Mouse (Mus musculus) kidney, embryonic 14.5 days (tissue): ENCODE results near the gene Elp6. TPM values are rescaled to one million over a fixed set of nuclear protein-coding genes. Genes with fewer than 3 reads are reported as not detected.
"Not testable (repeated sequence)": the region's sequence is repeated elsewhere in the genome, so short reads cannot be mapped to it uniquely, and the experiment has no call there.

Experiments
- ATAC-seq: fragments of 200-750 bp; cut with Nextera tagmentation; 2 replicates; pipeline ENCODE4 v1.8.0; 2017; ENCODE audit warnings: moderate number of reproducible peaks, mild to moderate bottlenecking, moderate TSS enrichment, moderate library complexity; ENCODE audit not compliant: low FRiP score, low TSS enrichment
- H3K27ac ChIP-seq: fragments of 300-500 bp; sonication (generic); 2 replicates; pipeline ENCODE4 v1.5.1; 2014; ENCODE audit warnings: low read depth, mild to moderate bottlenecking, low read length, moderate library complexity, mixed read lengths
- H3K27me3 ChIP-seq: fragments of 300-500 bp; sonication (generic); 2 replicates; pipeline ENCODE4 v1.6.1; 2014; ENCODE audit warnings: mild to moderate bottlenecking, low read length; ENCODE audit not compliant: control insufficient read depth, insufficient read depth
- H3K36me3 ChIP-seq: fragments of 300-500 bp; sonication (generic); 2 replicates; pipeline ENCODE4 v1.6.1; 2014; ENCODE audit warnings: low read length, mixed read lengths; ENCODE audit not compliant: control insufficient read depth, insufficient read depth
- H3K4me1 ChIP-seq: fragments of 300-500 bp; sonication (generic); 2 replicates; pipeline ENCODE4 v1.6.1; 2014; ENCODE audit warnings: low read length, mixed read lengths; ENCODE audit not compliant: control insufficient read depth, insufficient read depth
- H3K4me2 ChIP-seq: fragments of 300-500 bp; sonication (generic); replicated peaks from 2 replicates; pipeline ENCODE4 v1.6.1; 2014; ENCODE audit warnings: low read depth, mild to moderate bottlenecking, low read length
- H3K4me3 ChIP-seq: fragments of 300-500 bp; sonication (generic); 2 replicates; pipeline ENCODE4 v1.5.1; 2014; ENCODE audit warnings: mild to moderate bottlenecking, low read length
- H3K9ac ChIP-seq: fragments of 300-500 bp; sonication (generic); 2 replicates; pipeline ENCODE4 v1.6.1; 2014; ENCODE audit warnings: low read depth, mild to moderate bottlenecking, low read length, moderate library complexity
- H3K9me3 ChIP-seq: fragments of 300-500 bp; sonication (generic); 2 replicates; pipeline ENCODE4 v1.6.1; 2016; ENCODE audit warnings: low read length; ENCODE audit not compliant: control insufficient read depth
- WGBS: fragments of 180-500 bp; shearing (Covaris S2); extraction: QIAGEN DNeasy Blood & Tissue Kit; methylation state at CpG from one replicate; pipeline ENCODE4 v1.1.7; 2014; 5-methylcytosine and 5-hydroxymethylcytosine counted together
- polyA plus RNA-seq: library from polyadenylated mRNA; unstranded; fragments of >200 nt; fragmentation: Nextera tagmentation; extraction: Ambion mirVana; gene quantifications from 2 replicates; pipeline ENCODE4 v1.2.1, GENCODE M21; 2014

Elp6 gene
- polyA plus RNA-seq, 1 experiment from 2014 or later, result 33.8 TPM

DNA sequence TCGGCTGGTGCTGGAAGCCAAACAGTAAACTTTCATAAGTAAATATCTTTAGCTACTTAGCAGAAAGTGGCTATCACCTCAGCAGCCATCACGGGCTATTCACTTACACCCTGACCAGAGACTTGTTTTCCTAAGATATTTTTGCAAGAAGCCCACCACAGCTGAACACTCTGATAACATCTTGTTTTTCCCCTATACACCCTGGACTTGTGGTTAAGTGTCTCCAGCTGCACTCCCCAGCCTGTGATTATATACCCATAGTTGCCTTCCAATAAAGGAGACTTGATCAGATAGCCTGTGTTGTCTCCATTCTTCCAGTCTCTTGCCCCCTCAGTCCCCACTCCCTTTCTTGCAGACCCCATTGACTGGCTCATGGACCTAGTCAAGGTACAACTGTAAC lies 23.2 kb downstream of the Elp6 start:
- H3K9ac ChIP-seq, result no peak overlapping the region
- H3K9me3 ChIP-seq, result no peaks in the 10 kb centered on the region
- H3K4me3 ChIP-seq, result no peak overlapping the region
- no peaks in the 10 kb centered on the region for H3K4me1 ChIP-seq
- no peak overlapping the region for H3K4me2 ChIP-seq
- H3K27ac ChIP-seq, result no peak overlapping the region
- no peak for ATAC-seq
- 80% methylated on average over 2 of the region's 2 CpGs for WGBS
- H3K27me3 ChIP-seq, result no peaks in the 10 kb centered on the region
- no peaks in the 10 kb centered on the region; the same call in 1 of the 2 replicates for H3K36me3 ChIP-seq

DNA sequence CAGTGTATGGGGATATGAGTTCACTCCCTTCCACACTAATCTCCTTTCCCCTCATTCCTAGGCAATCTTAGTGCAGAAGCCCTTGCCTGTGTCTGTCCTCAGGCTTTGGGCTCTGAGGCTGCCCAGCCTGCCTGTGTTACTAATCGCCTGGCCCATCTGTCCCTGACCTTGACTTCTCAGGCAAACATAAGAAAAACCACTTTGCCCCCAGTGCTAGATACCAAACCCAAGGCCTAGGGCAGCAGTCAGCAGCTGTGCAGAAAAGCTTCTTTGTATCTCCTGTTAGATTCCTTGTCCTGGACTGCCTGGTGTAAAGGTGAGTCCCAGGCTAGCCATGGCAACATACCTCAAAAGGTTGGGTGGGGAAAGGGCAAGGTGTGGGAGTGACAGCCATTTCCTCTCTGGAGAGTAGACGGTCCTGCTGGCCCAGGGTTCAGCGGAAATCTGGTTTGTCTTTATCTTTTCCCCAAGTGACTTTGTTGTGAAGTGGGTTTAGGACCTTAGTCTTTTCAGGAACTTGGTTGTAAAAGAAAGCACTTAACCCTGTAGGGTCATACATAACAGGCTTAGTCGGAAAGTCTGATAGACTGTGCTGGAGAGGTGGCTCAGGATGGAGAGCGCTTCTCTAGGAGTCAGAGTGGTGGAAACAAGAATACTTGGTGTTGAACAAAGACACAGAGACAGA lies 24.1 kb downstream of the Elp6 start:
- H3K4me1 ChIP-seq, result no peaks in the 10 kb centered on the region
- no peak overlapping the region for H3K27ac ChIP-seq
- no peak for ATAC-seq
- 51% methylated on average over 5 of the region's 5 CpGs for whole genome bisulfite sequencing
- no peaks in the 10 kb centered on the region for H3K9me3 ChIP-seq
- no peaks in the 10 kb centered on the region for H3K36me3 ChIP-seq
- no peaks in the 10 kb centered on the region for H3K27me3 ChIP-seq
- H3K4me2 ChIP-seq, result no peak overlapping the region
- no peak overlapping the region for H3K4me3 ChIP-seq
- no peak overlapping the region for H3K9ac ChIP-seq

DNA sequence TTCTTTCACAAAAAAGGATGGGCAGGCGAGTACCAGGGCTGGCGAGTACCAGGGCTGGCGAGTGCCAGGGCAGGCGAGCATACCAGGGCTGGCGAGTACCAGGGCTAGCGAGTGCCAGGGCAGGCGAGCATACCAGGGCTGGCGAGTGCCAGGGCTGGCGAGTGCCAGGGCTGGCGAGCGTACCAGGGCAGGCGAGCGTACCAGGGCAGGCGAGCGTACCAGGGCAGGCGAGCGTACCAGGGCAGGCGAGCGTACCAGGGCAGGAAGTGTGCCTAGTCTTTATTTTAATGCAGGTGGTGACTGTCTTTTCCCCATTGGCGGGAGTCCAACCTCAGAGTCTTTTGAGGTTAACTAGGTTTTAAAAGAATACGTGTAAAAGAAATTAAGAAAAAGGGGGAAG lies 24.7 kb downstream of the Elp6 start:
- ATAC-seq, result no peak
- 82% methylated on average over 21 of the region's 21 CpGs for WGBS
- no peak overlapping the region for H3K9ac ChIP-seq
- no peak overlapping the region for H3K27ac ChIP-seq
- no peaks in the 10 kb centered on the region for H3K4me1 ChIP-seq
- H3K4me3 ChIP-seq, result no peak overlapping the region
- H3K27me3 ChIP-seq, result no peaks in the 10 kb centered on the region
- no peaks in the 10 kb centered on the region for H3K9me3 ChIP-seq
- no peak overlapping the region for H3K4me2 ChIP-seq
- H3K36me3 ChIP-seq, result no peaks in the 10 kb centered on the region

DNA sequence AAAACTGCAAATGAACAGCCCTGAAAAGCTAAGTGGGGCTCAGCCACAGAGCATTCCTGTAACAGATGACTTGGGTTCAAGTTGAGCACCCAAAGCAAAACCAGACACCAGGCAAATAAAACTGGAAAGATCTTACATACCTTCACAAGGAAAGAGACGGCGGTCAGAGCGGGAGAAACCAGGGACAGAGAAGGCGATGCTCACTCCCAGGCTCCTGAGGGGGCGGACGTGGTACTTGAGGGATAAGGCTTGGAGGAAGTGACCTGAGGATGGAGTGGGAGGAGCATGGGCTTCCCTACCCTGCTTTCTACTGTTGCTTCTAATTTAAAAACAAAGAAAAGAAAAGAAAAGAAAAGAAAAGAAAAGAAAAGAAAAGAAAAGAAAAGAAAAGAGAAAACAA lies 25.4 kb downstream of the Elp6 start:
- Histone ChIP-seq H3K27me3 (no peaks in the 10 kb centered on the region), H3K4me3 (no peak overlapping the region), H3K9ac (no peak overlapping the region), H3K36me3 (no peaks in the 10 kb centered on the region), H3K4me1 (no peaks in the 10 kb centered on the region), H3K4me2 (no peak overlapping the region), H3K9me3 (no peaks in the 10 kb centered on the region), H3K27ac (no peak overlapping the region)
- 50% methylated on average over 6 of the region's 6 CpGs for WGBS
- no peak for ATAC-seq

DNA sequence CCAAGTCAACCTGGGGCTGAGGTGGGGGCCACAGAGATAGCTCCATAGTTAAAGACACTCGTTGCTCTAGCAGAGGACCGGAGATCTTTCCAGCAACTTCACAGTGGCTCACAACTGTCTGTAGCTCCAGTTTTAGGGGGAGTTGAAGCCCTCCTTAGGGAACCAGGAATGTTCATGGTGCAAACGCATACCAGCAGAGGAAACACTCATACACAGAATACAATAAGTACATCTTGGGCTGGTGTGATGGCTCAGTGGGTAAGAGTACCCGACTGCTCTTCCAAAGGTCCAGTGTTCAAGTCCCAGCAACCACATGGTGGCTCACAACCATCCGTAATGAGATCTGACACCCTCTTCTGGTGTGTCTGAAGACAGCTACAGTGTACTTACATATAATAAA lies 25.9 kb downstream of the Elp6 start:
- not testable (repeated sequence) for H3K4me1 ChIP-seq, H3K27me3 ChIP-seq, H3K4me3 ChIP-seq, H3K9ac ChIP-seq, H3K27ac ChIP-seq, H3K4me2 ChIP-seq, ATAC-seq, H3K9me3 ChIP-seq, H3K36me3 ChIP-seq
- 90% methylated on average over 4 of the region's 5 CpGs for WGBS

DNA sequence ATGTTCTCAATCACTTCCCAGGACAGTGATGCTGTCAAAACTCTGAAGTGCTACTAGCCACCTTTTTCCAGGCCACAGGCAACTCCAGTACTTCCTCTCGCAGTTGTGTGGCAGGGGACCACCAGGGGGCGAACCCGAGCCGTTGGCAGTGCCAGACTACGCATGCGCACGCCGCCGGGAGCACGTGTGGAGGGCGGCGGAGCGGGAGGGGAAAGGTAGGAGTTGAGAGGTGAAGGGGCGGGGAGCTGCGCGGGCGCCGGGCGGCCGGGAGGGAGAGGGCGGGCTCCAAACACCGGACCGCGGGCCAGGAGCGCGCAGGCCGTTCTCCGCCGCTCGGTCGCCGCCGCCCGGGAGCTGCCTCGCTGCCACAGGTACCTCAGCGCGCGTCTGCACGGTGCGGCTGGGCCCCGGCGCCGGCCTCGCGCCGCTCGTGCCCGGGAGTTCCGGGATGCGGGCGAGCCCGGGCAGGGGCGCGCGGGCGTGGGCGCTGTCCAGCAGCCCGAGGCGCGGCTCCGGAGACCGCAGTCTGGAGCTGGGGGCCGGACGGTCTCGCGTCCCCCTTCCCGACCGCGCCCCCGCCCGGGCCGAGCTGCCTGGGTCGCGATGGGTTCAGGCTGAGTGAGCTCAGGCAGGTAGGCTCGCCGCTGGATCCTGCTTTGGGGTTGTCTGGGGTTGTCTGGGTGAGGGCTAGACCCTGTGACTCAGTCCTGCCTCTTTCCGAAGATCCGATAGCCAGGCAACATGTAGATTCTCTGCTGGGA lies 28.3 kb downstream of the Elp6 start, which contains the start of gene Scap:
Gene Scap, plus strand, starts transcription at position 154 of the 761 bp plus-strand sequence.
- no peaks in the 10 kb centered on the region for H3K4me1 ChIP-seq
- H3K4me2 ChIP-seq, result peak within 1 kb of the TSS; percentile 61
- H3K27ac ChIP-seq, result no peak within 1 kb of the TSS
- no peaks in the 10 kb centered on the region for H3K9me3 ChIP-seq
- ATAC-seq, result peak; percentile 93
- H3K36me3 ChIP-seq, result no peaks in the 10 kb centered on the region
- peak within 1 kb of the TSS; percentile 60 for H3K4me3 ChIP-seq
- H3K27me3 ChIP-seq, result no peaks in the 10 kb centered on the region
- H3K9ac ChIP-seq, result peak within 1 kb of the TSS; percentile 78
- under 1% methylated on average over 69 of the region's 78 CpGs for WGBS

DNA sequence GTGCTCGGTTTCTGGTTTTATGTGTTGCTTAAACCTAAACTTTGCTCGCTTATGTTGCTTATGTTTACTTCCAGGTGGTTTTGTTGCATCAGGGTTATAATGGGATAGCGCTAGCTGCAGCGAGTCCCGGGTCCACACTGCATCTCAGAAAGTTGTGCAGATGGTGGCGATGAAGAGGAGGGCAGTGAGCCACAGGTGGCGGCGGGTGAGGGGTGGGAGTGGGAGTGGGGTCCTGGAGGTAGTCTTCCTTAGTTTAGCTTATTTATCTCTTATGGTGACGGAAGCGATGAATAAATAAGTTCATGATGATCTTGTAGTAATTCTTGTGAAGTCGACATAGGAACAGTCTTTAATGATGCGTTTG lies 28.9 kb downstream of the Elp6 start:
- WGBS, result 5% methylated on average over 12 of the region's 12 CpGs
- Histone ChIP-seq H3K4me1 (no peaks in the 10 kb centered on the region), H3K9me3 (no peaks in the 10 kb centered on the region), H3K9ac (peak overlapping the region; percentile 78), H3K4me3 (peak overlapping the region; percentile 60), H3K4me2 (peak overlapping the region; percentile 61), H3K36me3 (no peaks in the 10 kb centered on the region), H3K27ac (no peak overlapping the region), H3K27me3 (no peaks in the 10 kb centered on the region)
- ATAC-seq, result peak; percentile 41; the same call in 1 of the 2 replicates

DNA sequence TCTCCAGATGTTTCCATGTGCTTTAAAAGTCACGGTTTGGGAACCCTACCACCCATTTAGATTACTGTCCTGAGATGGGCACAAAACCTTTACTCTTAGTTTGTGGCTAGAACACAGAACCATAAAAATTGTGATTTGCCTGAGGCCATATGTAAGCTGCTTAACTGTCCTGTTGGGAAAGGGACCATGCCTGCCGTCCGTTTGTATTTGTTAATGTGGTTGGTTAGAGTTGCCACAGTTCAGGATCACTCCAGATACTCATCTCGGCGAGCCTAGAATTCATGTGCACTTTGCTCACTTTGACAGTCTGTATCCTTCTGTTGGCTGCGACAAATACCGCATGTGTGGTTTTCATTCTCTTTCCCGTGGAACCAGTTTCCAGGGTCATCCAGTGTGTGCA lies 29.9 kb downstream of the Elp6 start:
- no peaks in the 10 kb centered on the region for H3K4me1 ChIP-seq
- H3K4me3 ChIP-seq, result no peak overlapping the region
- no peak overlapping the region for H3K4me2 ChIP-seq
- WGBS, result 78% methylated on average over 8 of the region's 8 CpGs
- ATAC-seq, result no peak
- no peak overlapping the region for H3K27ac ChIP-seq
- H3K27me3 ChIP-seq, result no peaks in the 10 kb centered on the region
- H3K9ac ChIP-seq, result no peak overlapping the region
- H3K9me3 ChIP-seq, result no peaks in the 10 kb centered on the region
- no peaks in the 10 kb centered on the region for H3K36me3 ChIP-seq

DNA sequence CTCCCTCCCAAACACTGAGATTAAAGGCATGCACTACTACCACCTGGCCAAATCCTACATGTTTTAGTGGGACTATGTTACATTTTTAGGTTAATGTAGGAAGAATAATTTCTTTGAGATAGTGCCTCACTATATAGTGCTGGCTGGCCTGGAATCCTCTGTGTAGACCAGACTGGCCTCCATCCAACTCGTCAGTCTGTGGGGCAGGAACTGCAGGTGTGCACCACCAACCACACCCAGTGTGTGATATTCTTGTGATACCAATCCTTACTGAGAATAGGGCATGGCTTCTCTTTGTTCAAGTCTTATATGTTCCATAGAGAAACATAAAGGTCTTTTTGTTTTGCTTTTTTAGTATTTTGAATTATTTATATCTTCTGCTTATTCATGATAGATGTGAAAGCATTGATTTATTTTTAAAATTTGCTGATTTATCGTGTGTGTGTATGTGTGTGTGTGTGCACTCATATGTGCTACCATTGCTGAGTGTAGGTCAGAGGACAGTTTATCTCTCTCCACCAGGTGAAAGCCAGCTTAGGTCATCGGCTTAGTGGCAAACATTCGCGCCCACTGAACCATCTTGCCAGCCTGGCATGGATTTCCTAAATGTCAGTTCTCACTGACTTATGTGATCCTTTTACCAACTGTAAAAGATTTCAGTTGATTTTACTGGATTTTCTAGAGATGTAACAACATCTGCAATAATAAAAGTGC lies 35.2 kb downstream of the Elp6 start:
- Histone ChIP-seq H3K4me3 (no peak overlapping the region), H3K36me3 (no peaks in the 10 kb centered on the region), H3K27ac (no peak overlapping the region), H3K4me2 (no peak overlapping the region), H3K27me3 (no peaks in the 10 kb centered on the region), H3K9ac (no peak overlapping the region), H3K9me3 (no peaks in the 10 kb centered on the region), H3K4me1 (no peaks in the 10 kb centered on the region)
- no peak for ATAC-seq
- 86% methylated on average over 5 of the region's 5 CpGs for WGBS
